Comparison of ENCODE assay signal across 21 mouse cellular contexts in the genomic region with DNA sequence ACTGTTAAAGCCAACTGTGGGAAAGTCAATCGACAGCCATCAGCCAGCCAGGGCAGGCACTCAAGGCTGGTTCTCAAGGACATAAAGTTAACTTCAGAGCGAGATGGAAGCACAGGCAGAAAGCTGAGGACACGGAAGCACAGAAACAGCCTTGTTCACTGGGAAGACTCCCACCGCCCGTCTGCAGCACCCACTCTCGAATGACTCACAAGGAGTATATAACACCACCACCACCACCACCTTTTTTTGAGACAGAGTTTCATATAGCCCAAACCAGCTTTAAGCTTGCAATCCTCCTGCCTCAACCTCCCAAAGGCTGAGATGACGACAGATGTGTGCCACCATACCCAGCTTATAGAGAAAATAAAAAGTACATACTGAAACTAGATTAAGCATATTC. TPM values are rescaled to one million over a fixed set of nuclear protein-coding genes. Genes with fewer than 3 reads are reported as not detected.
DNase-seq lines count a peak whose midpoint lies in the region; TF ChIP-seq lines count a peak whose summit lies in the region.
"Had no signal": no experiment of that assay in that cellular context is flagged by ENCODE, and none has a peak within 500 bp of the region (broad histone marks: within the 10 kb centered on the region; RNA-seq: fewer than 3 reads in every experiment).

No protein-coding gene starts in this region.

- peak overlapping the region; percentile 69 for H3K27ac ChIP-seq in layer of hippocampus, adult 2 months
- H3K27ac ChIP-seq in cortical plate, adult 2 months (ENCODE audit: insufficient read depth, low read length): 0 out of 2 replicates have a peak overlapping the region, but pooled peaks have one; percentile 78
- H3K27ac ChIP-seq: embryonic facial prominence, embryonic 10.5 days; forebrain, embryonic 13.5 days; heart, embryonic 10.5 days; hindbrain, embryonic 12.5 days had no signal

- peak; percentile 30; the same call in 1 of the 2 replicates for TF ChIP-seq POLR2A in cortical plate, adult 2 months (IDR thresholded peaks at IDR 0.05; ENCODE audit: extremely low read depth, insufficient read depth, low read length)

- no peak for TF ChIP-seq CTCF in layer of hippocampus, adult 2 months (conservative IDR thresholded peaks at IDR 0.05)
- no peak for TF ChIP-seq CTCF in cortical plate, adult 2 months (IDR thresholded peaks at IDR 0.05; ENCODE audit: extremely low read depth, insufficient read depth, low read length)

- no peak overlapping the region; the same call in 1 of the 2 replicates for H3K4me3 ChIP-seq in layer of hippocampus, adult 2 months
- H3K4me3 ChIP-seq in cortical plate, adult 2 months (ENCODE audit: insufficient read depth, low read length): no peak overlapping the region
- H3K4me3 ChIP-seq: embryonic facial prominence, embryonic 10.5 days; forebrain, embryonic 13.5 days; heart, embryonic 10.5 days; hindbrain, embryonic 12.5 days had no signal

- no peak for DNase-seq in layer of hippocampus, adult 2 months (ENCODE audit: low spot score in 2 of 2)
- DNase-seq in layer of hippocampus, adult 8-10 months (ENCODE audit: low spot score in 2 of 2): no peak
- peak; percentile 19 for DNase-seq in ovary, postnatal 36 days (ENCODE audit: low spot score)
- no peak for DNase-seq in ovary, postnatal 14 days (ENCODE audit: low spot score)
- DNase-seq in right cerebral cortex, postnatal 25 days: peak; percentile 43
- DNase-seq in heart, adult 11 months: no peak
- DNase-seq in thymus, postnatal 0 days (ENCODE audit: low spot score): no peak
- DNase-seq: adrenal gland, postnatal 10 days; cerebellum, adult 11-12 months; cerebellum, adult 9-10 months; cerebellum, postnatal 36 days; forebrain, postnatal 0 days; gastrocnemius, postnatal 36 days; heart, adult 18-20 months; heart, postnatal 10 days; heart, postnatal 4 days had no signal

- peaks cover 21% of the 10 kb centered on the region for H3K4me1 ChIP-seq in cortical plate, adult 2 months (ENCODE audit: control insufficient read depth, insufficient read depth, low read length)

RNA-seq across cellular contexts. Expression of a gene that starts 44.8 kb away (rescaled TPM):
- total RNA-seq in layer of hippocampus, adult 2 months (2021): 10 to 100 TPM; 34.6 to 37.0 TPM
- total RNA-seq in layer of hippocampus, adult 8-10 months (2022): 10 to 100 TPM; 31.6 to 45.7 (median 39.1) TPM
- polyA plus RNA-seq in cortical plate, adult 2 months (2012; rRNA removed): 19.6 and 20.8 TPM in 2 replicates
- polyA plus RNA-seq in thymus, postnatal 0 days (2015; fragmentation: Nextera tagmentation; extraction: Ambion mirVana): 2.4 and 2.6 TPM in 2 replicates

Comparison
In these comparisons a context has a peak if more than half of its experiments do, and no peak if none do; other contexts are left out.
1. DNase-seq: peak in ovary, postnatal 36 days (single experiment) and right cerebral cortex, postnatal 25 days (single experiment); none in layer of hippocampus, adult 2 months (0 of 2), layer of hippocampus, adult 8-10 months (0 of 2), ovary, postnatal 14 days (single experiment), heart, adult 11 months (single experiment) and thymus, postnatal 0 days (single experiment).